12 mouse cellular contexts compared by ENCODE assay signal in genomic region chr1:36883805-36884204, GRCm38 (mm10). TPM values are rescaled to one million over a fixed set of nuclear protein-coding genes. Genes with fewer than 3 reads are reported as not detected.
DNase-seq lines count a peak whose midpoint lies in the region; ATAC-seq and TF ChIP-seq lines count a peak whose summit lies in the region.
"Had no signal": no experiment of that assay in that cellular context is flagged by ENCODE, and none has a peak within 500 bp of the region (broad histone marks: within the 10 kb centered on the region; RNA-seq: fewer than 3 reads in every experiment).

No protein-coding gene starts in this region.

- no peak for TF ChIP-seq RAD21 in CH12.LX (IDR thresholded peaks at IDR 0.05; ENCODE audit: low read depth, low read length)

- H3K4me2 ChIP-seq in intestine, embryonic 14.5 days (ENCODE audit: low read length) = no peak overlapping the region
- no peak overlapping the region for H3K4me2 ChIP-seq in intestine, postnatal 0 days (replicated peaks; ENCODE audit: low read depth)
- H3K4me2 ChIP-seq in CH12.LX (ENCODE audit: insufficient read depth, low read depth, poor library complexity, severe bottlenecking) = no peak overlapping the region
- no peak overlapping the region for H3K4me2 ChIP-seq in liver, embryonic 11.5 days
- H3K4me2 ChIP-seq in neural tube, embryonic 15.5 days = no peak overlapping the region
- H3K4me2 ChIP-seq: forebrain, embryonic 13.5 days had no signal

- TF ChIP-seq EP300 in CH12.LX (IDR thresholded peaks at IDR 0.05; ENCODE audit: low read length) = peak; percentile 60

- WGBS in intestine, embryonic 14.5 days = 54% methylated on average over 2 of the region's 2 CpGs
- WGBS in intestine, postnatal 0 days = 43% methylated on average over 2 of the region's 2 CpGs
- WGBS in liver, embryonic 11.5 days = 61% methylated on average over 2 of the region's 2 CpGs
- WGBS in neural tube, embryonic 15.5 days = 74% methylated on average over 2 of the region's 2 CpGs

- peak; percentile 49 for DNase-seq in intestine, embryonic 14.5 days (ENCODE audit: low spot score)
- DNase-seq in CH12.LX (ENCODE audit: extremely low read depth) = peak; percentile 44
- peak; percentile 35 for DNase-seq in embryo, embryonic 11 days
- no peak for DNase-seq in liver, embryonic 11.5 days (ENCODE audit: low spot score)
- no peak for DNase-seq in cerebellum, postnatal 36 days
- DNase-seq: cerebellum, postnatal 25 days had no signal

- H3K4me3 ChIP-seq in intestine, embryonic 14.5 days (ENCODE audit: low read depth, low read length) = no peak overlapping the region
- no peak overlapping the region for H3K4me3 ChIP-seq in intestine, postnatal 0 days (ENCODE audit: low read depth, low read length)
- no peak overlapping the region for H3K4me3 ChIP-seq in CH12.LX (replicated peaks in 1 of 3; ENCODE audit: low read depth in 2 of 3, low read length in 2 of 3, poor library complexity in 1 of 3)
- H3K4me3 ChIP-seq in megakaryocyte, embryonic 14.5 days (replicated peaks) = peak overlapping the region; percentile 50
- H3K4me3 ChIP-seq in liver, embryonic 11.5 days (ENCODE audit: low read depth, low read length) = no peak overlapping the region
- H3K4me3 ChIP-seq in neural tube, embryonic 15.5 days (replicated peaks) = no peak overlapping the region
- H3K4me3 ChIP-seq: forebrain, embryonic 13.5 days; hindbrain, embryonic 10.5 days had no signal

- H3K4me1 ChIP-seq in intestine, embryonic 14.5 days (replicated peaks; ENCODE audit: control insufficient read depth, insufficient read depth, low read length) = peaks cover 22% of the 10 kb centered on the region
- peaks cover 3% of the 10 kb centered on the region; the same call in 1 of the 2 replicates for H3K4me1 ChIP-seq in intestine, postnatal 0 days (replicated peaks; ENCODE audit: control insufficient read depth, insufficient read depth, low read length)
- peaks cover 15 to 74% of the 10 kb centered on the region in 2 experiments for H3K4me1 ChIP-seq in CH12.LX (ENCODE audit: control insufficient read depth in 1 of 2, insufficient read depth in 2 of 2)
- peaks cover 61% of the 10 kb centered on the region for H3K4me1 ChIP-seq in megakaryocyte, embryonic 14.5 days
- H3K4me1 ChIP-seq in liver, embryonic 11.5 days (replicated peaks; ENCODE audit: control insufficient read depth, insufficient read depth, low read length) = peaks cover 3% of the 10 kb centered on the region; the same call in 1 of the 2 replicates
- H3K4me1 ChIP-seq in neural tube, embryonic 15.5 days = peaks cover 17% of the 10 kb centered on the region; the same call in 1 of the 2 replicates

- no peak overlapping the region for H3K9ac ChIP-seq in intestine, embryonic 14.5 days (ENCODE audit: low read length)
- no peak overlapping the region for H3K9ac ChIP-seq in intestine, postnatal 0 days (ENCODE audit: low read depth, low read length)
- H3K9ac ChIP-seq in CH12.LX (ENCODE audit: insufficient read depth, low read depth) = no peak overlapping the region
- no peak overlapping the region for H3K9ac ChIP-seq in liver, embryonic 11.5 days (ENCODE audit: low read depth, low read length)
- H3K9ac ChIP-seq in neural tube, embryonic 15.5 days (replicated peaks) = no peak overlapping the region
- H3K9ac ChIP-seq: forebrain, embryonic 13.5 days had no signal

- no peak for ATAC-seq in intestine, embryonic 14.5 days (replicated peaks; ENCODE audit: low FRiP score, low TSS enrichment, low read depth)
- ATAC-seq in intestine, postnatal 0 days = no peak
- no peak for ATAC-seq in liver, embryonic 11.5 days (replicated peaks; ENCODE audit: low FRiP score)
- no peak for ATAC-seq in neural tube, embryonic 15.5 days (ENCODE audit: low FRiP score)
- ATAC-seq: forebrain, embryonic 13.5 days had no signal

- TF ChIP-seq POLR2A in CH12.LX (IDR thresholded peaks at IDR 0.05; ENCODE audit: low read depth, low read length) = no peak

- no peaks in the 10 kb centered on the region for H3K27me3 ChIP-seq in intestine, embryonic 14.5 days (replicated peaks; ENCODE audit: control insufficient read depth, insufficient read depth, low read length)
- H3K27me3 ChIP-seq in intestine, postnatal 0 days (replicated peaks; ENCODE audit: control insufficient read depth, insufficient read depth, low read length) = no peaks in the 10 kb centered on the region
- no peaks in the 10 kb centered on the region for H3K27me3 ChIP-seq in CH12.LX (replicated peaks)
- H3K27me3 ChIP-seq in megakaryocyte, embryonic 14.5 days (replicated peaks) = no peaks in the 10 kb centered on the region
- no peaks in the 10 kb centered on the region for H3K27me3 ChIP-seq in liver, embryonic 11.5 days (replicated peaks; ENCODE audit: control insufficient read depth, insufficient read depth, low read length)
- no peaks in the 10 kb centered on the region for H3K27me3 ChIP-seq in neural tube, embryonic 15.5 days (replicated peaks)
- H3K27me3 ChIP-seq: forebrain, embryonic 13.5 days had no signal

- no peak for TF ChIP-seq CTCF in intestine, postnatal 0 days (IDR thresholded peaks at IDR 0.05; ENCODE audit: low read depth)
- no peak for TF ChIP-seq CTCF in CH12.LX (conservative IDR thresholded peaks at IDR 0.05 in 1 of 2, IDR thresholded peaks at IDR 0.05 in 1 of 2; ENCODE audit: low read depth in 2 of 2, low read length in 2 of 2)

- H3K27ac ChIP-seq in intestine, embryonic 14.5 days (ENCODE audit: low read depth) = no peak overlapping the region
- no peak overlapping the region for H3K27ac ChIP-seq in intestine, postnatal 0 days (ENCODE audit: low read depth, low read length)
- H3K27ac ChIP-seq in CH12.LX (ENCODE audit: insufficient read depth, low read depth) = no peak overlapping the region
- H3K27ac ChIP-seq in liver, embryonic 11.5 days (ENCODE audit: low read depth, low read length) = no peak overlapping the region
- no peak overlapping the region for H3K27ac ChIP-seq in neural tube, embryonic 15.5 days (replicated peaks)
- H3K27ac ChIP-seq: forebrain, embryonic 13.5 days; hindbrain, embryonic 10.5 days had no signal

- in situ Hi-C loops in CH12.LX (cut with MboI; ENCODE audit: low pct_ligation_motif_present, low pct_unique_long_range_greater_than_20kb, low sequenced_read_pairs) = no loop called here

- dilution Hi-C loops in CH12.LX (cut with MboI; ENCODE audit: extremely low pct_ligation_motif_present, extremely low pct_unique_long_range_greater_than_20kb, low sequenced_read_pairs) = no loop called here

- H3K36me3 ChIP-seq in intestine, embryonic 14.5 days (ENCODE audit: control insufficient read depth, insufficient read depth, low read length) = peaks cover 36% of the 10 kb centered on the region
- H3K36me3 ChIP-seq in intestine, postnatal 0 days (ENCODE audit: control insufficient read depth, insufficient read depth) = peaks cover 41% of the 10 kb centered on the region
- H3K36me3 ChIP-seq in CH12.LX (replicated peaks in 1 of 2; ENCODE audit: control insufficient read depth in 1 of 2, insufficient read depth in 1 of 2, low read length in 1 of 2) = peaks cover 3 to 55% of the 10 kb centered on the region in 2 experiments
- H3K36me3 ChIP-seq in megakaryocyte, embryonic 14.5 days (replicated peaks; ENCODE audit: low read length) = peaks cover 66% of the 10 kb centered on the region
- peaks cover 3% of the 10 kb centered on the region for H3K36me3 ChIP-seq in liver, embryonic 11.5 days (ENCODE audit: control insufficient read depth, insufficient read depth, low read length)
- 0 out of 2 replicates have a peak, but pooled peaks cover 14% of the 10 kb centered on the region for H3K36me3 ChIP-seq in neural tube, embryonic 15.5 days

- no peaks in the 10 kb centered on the region for H3K9me3 ChIP-seq in intestine, embryonic 14.5 days (ENCODE audit: control insufficient read depth, low read length)
- H3K9me3 ChIP-seq in intestine, postnatal 0 days (ENCODE audit: control insufficient read depth) = no peaks in the 10 kb centered on the region
- H3K9me3 ChIP-seq in CH12.LX (replicated peaks; ENCODE audit: low read length) = no peaks in the 10 kb centered on the region
- no peaks in the 10 kb centered on the region for H3K9me3 ChIP-seq in megakaryocyte, embryonic 14.5 days
- no peaks in the 10 kb centered on the region for H3K9me3 ChIP-seq in liver, embryonic 11.5 days (ENCODE audit: control insufficient read depth, low read length)
- no peaks in the 10 kb centered on the region for H3K9me3 ChIP-seq in neural tube, embryonic 15.5 days (replicated peaks)
- H3K9me3 ChIP-seq: forebrain, embryonic 13.5 days; G1E; hindbrain, embryonic 10.5 days had no signal

- no peaks in the 10 kb centered on the region for H3K79me2 ChIP-seq in CH12.LX (replicated peaks; ENCODE audit: control insufficient read depth, extremely low read depth, insufficient read depth, poor library complexity, severe bottlenecking)

TF ChIP-seq in CH12.LX, 34 proteins besides CTCF, POLR2A, EP300 and RAD21 (continues in another document):
- TF ChIP-seq POLR2AphosphoS2 (IDR thresholded peaks at IDR 0.05; ENCODE audit: low read depth, low read length) (no peak), CHD2 (IDR thresholded peaks at IDR 0.05; ENCODE audit: low read length) (no peak), ZMIZ1 (IDR thresholded peaks at IDR 0.05; ENCODE audit: low read depth, low read length) (no peak), ZKSCAN1 (IDR thresholded peaks at IDR 0.05; ENCODE audit: borderline replicate concordance, low read depth, low read length) (no peak), USF1 (IDR thresholded peaks at IDR 0.05; ENCODE audit: low read depth, low read length) (no peak), ZNF384 (IDR thresholded peaks at IDR 0.05; ENCODE audit: low read depth, low read length) (no peak), HCFC1 (IDR thresholded peaks at IDR 0.05; ENCODE audit: low read depth, low read length) (no peak), MEF2A (IDR thresholded peaks at IDR 0.05; ENCODE audit: borderline replicate concordance, low read depth, low read length) (peak; percentile 73; the same call in 1 of the 2 replicates), E2F4 (IDR thresholded peaks at IDR 0.05; ENCODE audit: insufficient replicate concordance, low read depth, low read length) (no peak), ELF1 (IDR thresholded peaks at IDR 0.05; ENCODE audit: low read depth, low read length) (0 out of 2 replicates have a peak, but pooled peaks have one; percentile 18), MXI1 (IDR thresholded peaks at IDR 0.05; ENCODE audit: low read depth, low read length) (no peak), SMC3 (IDR thresholded peaks at IDR 0.05; ENCODE audit: low read depth, low read length) (no peak)

RNA-seq across cellular contexts. Expression of gene Tmem131, which starts 59.7 kb away (rescaled TPM):
- polyA plus RNA-seq in intestine, embryonic 14.5 days (2014; fragmentation: Nextera tagmentation; extraction: Ambion mirVana) = 28.2 and 28.6 TPM in 2 replicates
- 10.6 TPM in 2 replicates for polyA plus RNA-seq in intestine, postnatal 0 days (2015; fragmentation: Nextera tagmentation; extraction: Ambion mirVana)
- total RNA-seq in CH12.LX (2012; rRNA removed) = 10.1 and 11.5 TPM in 2 replicates
- 8.3 and 9.7 TPM in 2 replicates for total RNA-seq in CH12.LX (2014; rRNA removed)
- 31.0 and 39.9 TPM in 2 replicates for polyA plus RNA-seq in CH12.LX (2012; ENCODE audit: insufficient read length, low read depth)
- 12.1 and 14.4 TPM in 2 replicates for polyA plus RNA-seq in megakaryocyte, embryonic 14.5 days (2012; ENCODE audit: insufficient read depth, low replicate concordance)
- polyA plus RNA-seq in liver, embryonic 11.5 days (2014; fragmentation: Nextera tagmentation; extraction: Ambion mirVana) = 19.1 and 19.8 TPM in 2 replicates
- 11.2 and 12.8 TPM in 2 replicates for polyA plus RNA-seq in neural tube, embryonic 15.5 days (2015; fragmentation: Nextera tagmentation; extraction: Ambion mirVana)

Comparison
In these comparisons a context has a peak if more than half of its experiments do, and no peak if none do; other contexts are left out.
1. DNase-seq: peak in intestine, embryonic 14.5 days (single experiment), CH12.LX (single experiment) and embryo, embryonic 11 days (single experiment); none in liver, embryonic 11.5 days (single experiment) and cerebellum, postnatal 36 days (0 of 2).